Mouse (Mus musculus): ENCODE results near the gene Etfrf1. TPM values are rescaled to one million over a fixed set of nuclear protein-coding genes. Genes with fewer than 3 reads are reported as not detected.

Etfrf1 gene
- total and polyA plus RNA-seq, 3 experiments: 11.6 to 29.9 (median 21.9) TPM

DNA sequence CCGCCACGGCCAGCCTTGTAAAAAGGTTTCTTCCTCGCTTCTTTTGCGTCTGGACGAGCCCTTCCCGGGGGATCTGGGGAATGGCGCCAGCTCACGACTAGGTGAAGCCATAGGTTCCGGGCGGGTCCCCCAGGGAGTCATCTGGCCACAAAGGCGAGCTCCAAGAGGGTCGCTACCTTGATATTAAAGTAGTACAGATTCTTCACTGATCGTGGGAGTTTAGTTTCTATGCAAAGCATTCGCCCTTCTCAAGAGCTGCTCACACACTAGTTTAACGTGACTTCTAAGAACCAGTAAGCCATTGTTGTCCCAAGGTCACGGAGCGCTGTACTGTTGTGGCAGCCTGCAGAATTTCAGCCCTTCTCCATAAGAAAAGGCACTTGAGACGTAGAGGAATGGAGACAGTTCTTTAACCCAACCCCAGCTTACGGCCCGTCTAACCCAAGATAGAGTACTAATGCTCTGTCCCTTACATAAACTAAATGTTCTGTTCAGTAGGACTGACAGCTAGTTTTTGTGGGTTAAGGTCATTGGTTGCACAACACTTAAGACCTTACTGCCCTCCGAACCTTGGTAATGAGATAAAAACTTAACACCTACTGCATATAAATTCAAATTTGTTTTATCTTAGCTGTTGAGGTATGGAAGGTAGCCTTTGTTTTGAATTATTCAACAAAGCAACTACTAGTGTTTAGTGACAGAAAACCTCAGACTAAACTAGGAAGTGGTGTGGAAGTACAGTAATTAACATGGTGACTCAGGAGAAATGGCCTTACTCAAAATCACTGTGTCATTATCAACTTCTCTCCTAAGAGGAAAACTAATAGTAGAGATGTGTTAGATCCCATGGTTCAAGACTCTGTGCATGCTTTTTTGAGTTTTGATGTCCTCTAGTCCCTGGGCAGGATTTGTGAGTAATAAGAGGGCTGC, 707 bp downstream of the Etfrf1 start:
- peak; percentile 43 for DNase-seq (ENCODE audit: extremely low read depth)

DNA sequence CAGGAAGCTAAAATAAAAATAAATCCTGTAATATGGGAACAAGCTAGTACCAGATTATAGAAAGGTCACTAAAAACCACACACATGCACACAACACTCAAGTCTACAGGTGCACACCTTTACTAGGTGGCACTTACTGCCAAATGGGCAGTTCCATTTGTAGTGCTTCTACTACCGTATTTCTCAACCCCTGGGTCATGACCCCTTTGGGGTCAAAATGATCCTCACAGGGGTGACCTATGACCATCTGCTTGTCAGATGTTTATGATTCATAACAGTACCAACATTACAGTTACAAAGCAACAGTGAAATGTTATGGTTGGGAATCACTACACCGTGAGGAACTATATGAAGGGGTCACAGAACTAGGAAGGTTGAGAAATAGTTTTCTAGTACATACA, 3.0 kb downstream of the Etfrf1 start:
- DNase-seq (ENCODE audit: extremely low read depth): no peak
- no peak overlapping the region for H3K27ac ChIP-seq (ENCODE audit: insufficient read depth, low read depth)
- in situ Hi-C loops (cut with MboI; ENCODE audit: low pct_ligation_motif_present, low pct_unique_long_range_greater_than_20kb, low sequenced_read_pairs): no loop called here
- 0 out of 2 replicates have a peak, but pooled peaks cover 2% of the 10 kb centered on the region for H3K79me2 ChIP-seq (replicated peaks; ENCODE audit: control insufficient read depth, extremely low read depth, insufficient read depth, poor library complexity, severe bottlenecking)
- dilution Hi-C loops (cut with MboI; ENCODE audit: extremely low pct_ligation_motif_present, extremely low pct_unique_long_range_greater_than_20kb, low sequenced_read_pairs): no loop called here
- H3K9me3 ChIP-seq (replicated peaks; ENCODE audit: low read length): no peaks in the 10 kb centered on the region
- peaks cover 3 to 17% of the 10 kb centered on the region in 2 experiments; a peak in 2 of 4 replicates for H3K4me1 ChIP-seq (ENCODE audit: control insufficient read depth in 1 of 2, insufficient read depth in 2 of 2)
- no peak overlapping the region for H3K9ac ChIP-seq (ENCODE audit: insufficient read depth, low read depth)
- peaks cover 1% of the 10 kb centered on the region for H3K27me3 ChIP-seq (replicated peaks)
- H3K36me3 ChIP-seq (replicated peaks in 1 of 2; ENCODE audit: control insufficient read depth in 1 of 2, insufficient read depth in 1 of 2, low read length in 1 of 2): peaks cover 7 to 44% of the 10 kb centered on the region in 2 experiments
- TF ChIP-seq BHLHE40 (IDR thresholded peaks at IDR 0.05; ENCODE audit: low read depth, low read length) (no peak), CHD2 (IDR thresholded peaks at IDR 0.05; ENCODE audit: low read length) (no peak), MAX (IDR thresholded peaks at IDR 0.05; ENCODE audit: low read length) (no peak), MEF2A (IDR thresholded peaks at IDR 0.05; ENCODE audit: borderline replicate concordance, low read depth, low read length) (no peak), POLR2A (IDR thresholded peaks at IDR 0.05; ENCODE audit: low read depth, low read length) (no peak), MYC (IDR thresholded peaks at IDR 0.05; ENCODE audit: low read depth, low read length) (no peak), ZKSCAN1 (IDR thresholded peaks at IDR 0.05; ENCODE audit: borderline replicate concordance, low read depth, low read length) (no peak), MXI1 (IDR thresholded peaks at IDR 0.05; ENCODE audit: low read depth, low read length) (no peak), SIN3A (IDR thresholded peaks at IDR 0.05; ENCODE audit: low read length) (no peak), POLR2AphosphoS2 (IDR thresholded peaks at IDR 0.05; ENCODE audit: low read depth, low read length) (no peak), EP300 (IDR thresholded peaks at IDR 0.05; ENCODE audit: low read length) (no peak), RAD21 (IDR thresholded peaks at IDR 0.05; ENCODE audit: low read depth, low read length) (no peak)
- no peak overlapping the region for H3K4me2 ChIP-seq (ENCODE audit: insufficient read depth, low read depth, poor library complexity, severe bottlenecking)
- no peak overlapping the region for H3K4me3 ChIP-seq (replicated peaks in 1 of 3; ENCODE audit: low read depth in 2 of 3, low read length in 2 of 3, poor library complexity in 1 of 3)

More for the DNA sequence above, 707 bp downstream of the Etfrf1 start:
- peak overlapping the region; percentile 96 for H3K9ac ChIP-seq (ENCODE audit: insufficient read depth, low read depth)
- peaks cover 3 to 17% of the 10 kb centered on the region in 2 experiments; a peak in 2 of 4 replicates for H3K4me1 ChIP-seq (ENCODE audit: control insufficient read depth in 1 of 2, insufficient read depth in 2 of 2)
- H3K9me3 ChIP-seq (replicated peaks; ENCODE audit: low read length): no peaks in the 10 kb centered on the region
- H3K4me2 ChIP-seq (ENCODE audit: insufficient read depth, low read depth, poor library complexity, severe bottlenecking): peak overlapping the region; percentile 87
- dilution Hi-C loops (cut with MboI; ENCODE audit: extremely low pct_ligation_motif_present, extremely low pct_unique_long_range_greater_than_20kb, low sequenced_read_pairs): no loop called here
- TF ChIP-seq E2F4 (IDR thresholded peaks at IDR 0.05; ENCODE audit: insufficient replicate concordance, low read depth, low read length) (no peak), TBP (conservative IDR thresholded peaks at IDR 0.05; ENCODE audit: low read depth, low read length) (no peak), SIN3A (IDR thresholded peaks at IDR 0.05; ENCODE audit: low read length) (no peak)
- in situ Hi-C loops (cut with MboI; ENCODE audit: low pct_ligation_motif_present, low pct_unique_long_range_greater_than_20kb, low sequenced_read_pairs): no loop called here
- H3K27me3 ChIP-seq (replicated peaks): peaks cover 3% of the 10 kb centered on the region
- H3K4me3 ChIP-seq (replicated peaks in 1 of 3; ENCODE audit: low read depth in 2 of 3, low read length in 2 of 3, poor library complexity in 1 of 3): peak overlapping the region; percentile 79 to 90 (median 81)
- H3K79me2 ChIP-seq (replicated peaks; ENCODE audit: control insufficient read depth, extremely low read depth, insufficient read depth, poor library complexity, severe bottlenecking): 0 out of 2 replicates have a peak, but pooled peaks cover 2% of the 10 kb centered on the region
- H3K36me3 ChIP-seq (replicated peaks in 1 of 2; ENCODE audit: control insufficient read depth in 1 of 2, insufficient read depth in 1 of 2, low read length in 1 of 2): peaks cover 5 to 29% of the 10 kb centered on the region in 2 experiments
- H3K27ac ChIP-seq (ENCODE audit: insufficient read depth, low read depth): peak overlapping the region; percentile 74
